Mouse (Mus musculus): Measurements from ENCODE around the gene Rtbdn.

GRCm38 (mm10) chr8:84918646-84919045 is 28.1 kb upstream of the Rtbdn start:
- TF ChIP-seq CTCF (IDR thresholded peaks at IDR 0.05; ENCODE audit: control insufficient read depth, insufficient read depth, insufficient read length) (no peak), FOSL1 (IDR thresholded peaks at IDR 0.05; ENCODE audit: insufficient read depth, low read length, poor library complexity, severe bottlenecking) (no peak)

All from C2C12 (cell line).